Mouse (Mus musculus): ENCODE measurements at regions not wholly inside any gene's neighbourhood (a gene's known extent, or its start where the extent isn't known, plus 50 kb on each side); places are given as distances from the start of the nearest gene placed in this dataset.

DNA sequence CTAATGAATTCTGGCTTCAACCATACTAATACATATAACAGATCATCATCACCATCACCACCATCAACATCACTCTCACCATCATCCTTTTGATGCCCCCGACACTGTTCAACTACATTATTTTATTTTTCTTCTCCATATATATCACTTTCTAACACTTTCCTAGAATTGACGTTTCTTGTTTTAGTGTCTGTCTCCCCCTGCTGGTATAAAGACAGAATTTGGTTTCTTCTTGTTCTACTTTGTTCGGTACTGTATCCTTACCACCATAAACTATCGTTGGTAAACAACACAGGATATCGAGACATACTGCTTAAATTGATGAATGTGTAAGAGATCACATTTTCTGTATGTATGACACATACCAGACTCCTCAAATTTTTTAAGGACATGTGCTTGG is 92.5 kb upstream of the Tab3 start:
- in situ Hi-C loops (cut with MboI, MseI) = no loop called here

DNA sequence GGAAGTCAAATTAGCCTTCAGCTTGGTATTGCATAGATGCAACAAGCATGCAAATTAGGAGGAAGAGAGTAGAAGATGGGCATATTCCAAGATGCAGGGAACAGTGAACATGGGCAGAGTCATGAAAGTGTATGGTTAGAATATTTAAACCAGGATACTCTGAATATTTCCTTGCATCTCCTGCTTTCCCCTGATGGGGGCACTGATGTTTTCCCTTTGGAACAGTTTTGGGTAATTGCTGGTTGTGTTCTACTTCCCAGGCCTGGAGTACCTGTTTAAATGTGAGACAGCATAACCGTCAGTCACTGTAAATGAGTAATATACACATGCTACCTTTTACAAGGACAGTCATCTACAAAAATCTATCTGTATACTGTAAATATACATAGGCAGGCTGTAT is 76.9 kb upstream of the Tab3 start:
- in situ Hi-C loops (cut with MboI, MseI) = loop anchor here in 1 of 2 experiments (10.0 kb wide), 2 partner anchors 942 to 1718 kb away; no protein-coding TSS in a partner anchor

All from T-helper 17 cell (primary cell).